Mouse (Mus musculus): Measurements from ENCODE around the gene Lhfp. TPM values are rescaled to one million over a fixed set of nuclear protein-coding genes. Genes with fewer than 3 reads are reported as not detected.

The Lhfp gene
- polyA plus RNA-seq, 1 experiment from 2014 or later: 49.8 TPM

DNA sequence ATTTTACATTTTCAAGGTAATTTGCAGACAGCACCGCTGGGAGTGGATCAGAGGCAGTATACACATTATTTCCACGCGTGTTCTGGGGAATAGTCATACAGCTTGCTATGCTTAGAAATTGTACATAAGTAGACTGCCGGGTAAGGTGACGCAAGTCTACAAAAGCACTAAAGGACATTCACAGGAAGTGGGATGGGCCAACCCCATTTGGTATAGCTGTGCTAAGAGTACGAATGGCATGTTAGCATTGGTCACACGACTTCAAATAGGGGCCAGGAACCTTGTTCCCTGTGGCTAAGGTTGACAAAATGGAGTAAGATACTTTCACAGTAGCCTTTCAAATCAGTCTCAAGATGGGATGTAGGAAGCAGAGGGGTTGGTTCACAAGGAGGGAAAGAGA is 4.4 kb upstream of the Lhfp start:
- Histone ChIP-seq H3K27me3 (ENCODE audit: control insufficient read depth, insufficient read depth, low read length) (no peaks in the 10 kb centered on the region; the same call in 1 of the 2 replicates), H3K4me1 (ENCODE audit: control insufficient read depth, insufficient read depth, low read length) (peaks cover 3% of the 10 kb centered on the region; the same call in 1 of the 2 replicates), H3K27ac (ENCODE audit: low read depth, low read length) (no peak overlapping the region), H3K4me2 (no peak overlapping the region), H3K9me3 (ENCODE audit: control insufficient read depth, low read length) (no peaks in the 10 kb centered on the region), H3K36me3 (ENCODE audit: control insufficient read depth, insufficient read depth, low read length) (no peaks in the 10 kb centered on the region), H3K4me3 (ENCODE audit: low read depth, low read length) (no peak overlapping the region), H3K9ac (ENCODE audit: low read length) (no peak overlapping the region)
- DNase-seq (ENCODE audit: low spot score, missing footprints) (no peak), ATAC-seq (ENCODE audit: low FRiP score) (no peak)
- 89% methylated on average over 7 of the region's 7 CpGs for WGBS

DNA sequence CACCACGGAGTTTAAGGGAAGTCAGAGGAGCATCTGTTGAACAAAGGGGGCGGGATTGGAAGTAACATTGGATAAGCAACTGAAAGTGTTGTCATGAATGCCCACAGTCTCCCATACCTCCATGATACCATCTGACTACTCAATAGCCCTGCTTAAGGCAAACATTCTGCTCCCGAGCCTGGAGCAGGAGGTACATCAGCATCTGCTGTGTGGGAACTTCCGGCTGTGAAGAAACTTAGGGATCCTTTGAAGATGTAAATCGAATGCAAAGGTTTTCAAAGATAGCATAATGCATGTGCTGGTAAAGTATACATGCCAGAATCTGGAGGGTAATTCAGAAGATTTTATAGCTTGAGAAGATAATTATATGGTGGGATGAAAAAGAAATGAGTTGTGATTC is 2.4 kb upstream of the Lhfp start:
- no peaks in the 10 kb centered on the region for H3K9me3 ChIP-seq (ENCODE audit: control insufficient read depth, low read length)
- H3K4me2 ChIP-seq: no peak overlapping the region
- H3K27me3 ChIP-seq (ENCODE audit: control insufficient read depth, insufficient read depth, low read length): no peaks in the 10 kb centered on the region; the same call in 1 of the 2 replicates
- H3K36me3 ChIP-seq (ENCODE audit: control insufficient read depth, insufficient read depth, low read length): no peaks in the 10 kb centered on the region
- H3K27ac ChIP-seq (ENCODE audit: low read depth, low read length): no peak overlapping the region
- no peak for DNase-seq (ENCODE audit: low spot score, missing footprints)
- no peak overlapping the region for H3K9ac ChIP-seq (ENCODE audit: low read length)
- H3K4me1 ChIP-seq (ENCODE audit: control insufficient read depth, insufficient read depth, low read length): peaks cover 9% of the 10 kb centered on the region
- H3K4me3 ChIP-seq (ENCODE audit: low read depth, low read length): no peak overlapping the region
- no peak for ATAC-seq (ENCODE audit: low FRiP score)
- 78% methylated on average over 5 of the region's 5 CpGs for WGBS

DNA sequence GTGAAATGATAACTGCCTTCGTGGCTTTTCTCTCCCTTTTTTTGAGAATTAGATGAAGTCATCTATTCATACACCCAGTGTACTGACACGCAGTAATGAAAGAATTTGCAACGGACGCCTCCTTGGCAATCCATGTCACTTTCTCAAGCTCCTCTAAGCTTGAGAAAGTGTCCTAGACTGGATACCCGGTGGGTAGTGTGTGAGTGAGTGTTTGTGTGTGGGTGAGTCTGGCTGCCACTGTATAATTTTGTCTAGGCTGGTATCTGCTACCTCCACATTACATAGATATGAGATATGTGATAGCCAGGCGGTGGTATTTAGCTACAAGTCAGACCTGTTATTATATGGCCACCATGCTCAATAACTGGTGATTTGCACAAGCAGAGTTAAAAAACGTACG is 1.6 kb upstream of the Lhfp start:
- H3K9me3 ChIP-seq (ENCODE audit: control insufficient read depth, low read length): no peaks in the 10 kb centered on the region
- H3K4me2 ChIP-seq: no peak overlapping the region
- WGBS: 80% methylated on average over 8 of the region's 8 CpGs
- ATAC-seq (ENCODE audit: low FRiP score) (no peak), DNase-seq (ENCODE audit: low spot score, missing footprints) (no peak)
- no peak overlapping the region for H3K27ac ChIP-seq (ENCODE audit: low read depth, low read length)
- no peak overlapping the region for H3K9ac ChIP-seq (ENCODE audit: low read length)
- no peaks in the 10 kb centered on the region; the same call in 1 of the 2 replicates for H3K27me3 ChIP-seq (ENCODE audit: control insufficient read depth, insufficient read depth, low read length)
- H3K4me1 ChIP-seq (ENCODE audit: control insufficient read depth, insufficient read depth, low read length): peaks cover 9% of the 10 kb centered on the region
- H3K36me3 ChIP-seq (ENCODE audit: control insufficient read depth, insufficient read depth, low read length): no peaks in the 10 kb centered on the region
- H3K4me3 ChIP-seq (ENCODE audit: low read depth, low read length): no peak overlapping the region

- peaks cover 9% of the 10 kb centered on the region for H3K4me1 ChIP-seq (ENCODE audit: control insufficient read depth, insufficient read depth, low read length)
- no peaks in the 10 kb centered on the region; the same call in 1 of the 2 replicates for H3K27me3 ChIP-seq (ENCODE audit: control insufficient read depth, insufficient read depth, low read length)
- H3K27ac ChIP-seq (ENCODE audit: low read depth, low read length): peak overlapping the region; percentile 41; the same call in 1 of the 2 replicates
- ATAC-seq (ENCODE audit: low FRiP score) (no peak; the same call in 1 of the 2 replicates), DNase-seq (ENCODE audit: low spot score, missing footprints) (peak; percentile 95)
- 6% methylated on average over 17 of the region's 17 CpGs for WGBS
- H3K4me2 ChIP-seq: peak overlapping the region; percentile 83
- H3K36me3 ChIP-seq (ENCODE audit: control insufficient read depth, insufficient read depth, low read length): no peaks in the 10 kb centered on the region
- peak overlapping the region; percentile 72 for H3K4me3 ChIP-seq (ENCODE audit: low read depth, low read length)
- H3K9me3 ChIP-seq (ENCODE audit: control insufficient read depth, low read length): no peaks in the 10 kb centered on the region
- H3K9ac ChIP-seq (ENCODE audit: low read length): peak overlapping the region; percentile 88
Measured at GRCm38 (mm10) chr3:53040593-53041410, 526 bp upstream of the Lhfp start.

DNA sequence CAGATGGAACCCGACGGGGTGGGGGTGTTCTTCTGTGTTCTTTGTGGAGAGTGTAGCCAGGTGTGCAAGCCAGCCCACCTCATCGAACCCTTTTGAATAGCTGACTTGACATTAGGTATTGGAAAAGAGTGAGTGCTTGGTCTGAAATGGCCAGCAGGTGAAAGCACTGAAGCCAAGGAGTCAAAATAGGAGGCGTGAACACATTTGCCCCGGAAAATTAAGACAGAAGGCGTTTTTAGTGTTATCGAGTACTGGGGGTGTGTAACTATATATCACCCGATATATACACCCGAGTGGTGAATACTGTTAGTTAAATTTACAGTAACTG is 876 bp downstream of the Lhfp start:
- no peak overlapping the region for H3K27ac ChIP-seq (ENCODE audit: low read depth, low read length)
- ATAC-seq (ENCODE audit: low FRiP score): no peak
- WGBS: 32% methylated on average over 9 of the region's 9 CpGs

DNA sequence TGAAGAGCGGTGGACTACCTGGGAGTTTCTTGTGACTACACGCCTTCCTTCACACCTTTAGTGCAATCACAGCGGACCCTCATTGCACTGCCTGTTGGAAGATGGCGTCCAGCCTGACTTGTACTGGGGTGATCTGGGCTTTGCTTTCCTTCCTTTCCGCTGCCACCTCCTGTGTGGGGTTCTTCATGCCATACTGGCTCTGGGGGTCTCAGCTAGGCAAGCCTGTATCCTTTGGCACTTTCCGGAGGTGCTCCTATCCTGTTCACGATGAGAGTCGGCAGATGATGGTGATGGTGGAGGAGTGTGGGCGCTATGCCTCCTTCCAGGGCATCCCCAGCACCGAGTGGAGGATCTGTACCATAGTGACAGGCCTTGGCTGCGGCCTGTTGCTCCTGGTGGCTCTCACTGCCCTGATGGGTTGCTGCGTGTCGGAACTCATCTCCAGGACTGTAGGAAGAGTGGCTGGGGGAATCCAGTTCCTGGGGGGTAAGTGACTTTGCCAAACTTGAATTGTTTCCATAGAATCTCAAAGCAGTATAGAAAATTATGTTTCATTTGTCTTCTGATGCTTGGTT is 2.0 kb downstream of the Lhfp start:
- H3K4me3 ChIP-seq (ENCODE audit: low read depth, low read length): no peak overlapping the region
- peaks cover 9% of the 10 kb centered on the region for H3K4me1 ChIP-seq (ENCODE audit: control insufficient read depth, insufficient read depth, low read length)
- no peaks in the 10 kb centered on the region; the same call in 1 of the 2 replicates for H3K27me3 ChIP-seq (ENCODE audit: control insufficient read depth, insufficient read depth, low read length)
- no peaks in the 10 kb centered on the region for H3K9me3 ChIP-seq (ENCODE audit: control insufficient read depth, low read length)
- no peak overlapping the region for H3K4me2 ChIP-seq
- no peak for DNase-seq (ENCODE audit: low spot score, missing footprints)
- no peak overlapping the region for H3K27ac ChIP-seq (ENCODE audit: low read depth, low read length)
- H3K36me3 ChIP-seq (ENCODE audit: control insufficient read depth, insufficient read depth, low read length): no peaks in the 10 kb centered on the region
- H3K9ac ChIP-seq (ENCODE audit: low read length): no peak overlapping the region
- no peak for ATAC-seq (ENCODE audit: low FRiP score)
- 94% methylated on average over 13 of the region's 13 CpGs for WGBS

More for the DNA sequence above, 876 bp downstream of the Lhfp start:
- no peaks in the 10 kb centered on the region for H3K9me3 ChIP-seq (ENCODE audit: control insufficient read depth, low read length)
- H3K4me2 ChIP-seq: peak overlapping the region; percentile 83
- H3K27me3 ChIP-seq (ENCODE audit: control insufficient read depth, insufficient read depth, low read length): no peaks in the 10 kb centered on the region; the same call in 1 of the 2 replicates
- H3K4me1 ChIP-seq (ENCODE audit: control insufficient read depth, insufficient read depth, low read length): peaks cover 9% of the 10 kb centered on the region
- no peaks in the 10 kb centered on the region for H3K36me3 ChIP-seq (ENCODE audit: control insufficient read depth, insufficient read depth, low read length)
- H3K4me3 ChIP-seq (ENCODE audit: low read depth, low read length): peak overlapping the region; percentile 72
- DNase-seq (ENCODE audit: low spot score, missing footprints): peak; percentile 94
- H3K9ac ChIP-seq (ENCODE audit: low read length): peak overlapping the region; percentile 88

DNA sequence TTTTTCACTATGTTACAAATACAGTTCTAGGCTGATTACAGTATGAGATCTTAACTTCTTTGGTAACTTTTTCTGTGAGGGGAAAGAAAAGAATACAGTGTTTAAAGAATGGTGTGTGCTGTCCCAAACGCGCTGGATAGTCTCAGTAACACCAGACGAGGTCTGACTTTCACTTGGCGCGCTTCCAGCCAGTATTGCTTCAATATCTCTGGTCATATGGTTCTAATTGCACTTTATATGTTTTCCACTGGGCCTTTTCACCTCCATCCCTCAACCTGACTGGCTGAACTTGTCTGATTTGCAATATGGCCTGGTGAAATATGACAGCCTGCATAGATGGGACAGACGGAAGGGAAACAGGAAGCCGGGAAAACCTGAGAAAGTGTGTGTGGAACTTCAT is 2.9 kb downstream of the Lhfp start:
- Histone ChIP-seq H3K27ac (ENCODE audit: low read depth, low read length) (no peak overlapping the region), H3K36me3 (ENCODE audit: control insufficient read depth, insufficient read depth, low read length) (no peaks in the 10 kb centered on the region), H3K9ac (ENCODE audit: low read length) (peak overlapping the region; percentile 20; the same call in 1 of the 2 replicates), H3K4me2 (peak overlapping the region; percentile 25; the same call in 1 of the 2 replicates), H3K4me3 (ENCODE audit: low read depth, low read length) (no peak overlapping the region), H3K9me3 (ENCODE audit: control insufficient read depth, low read length) (no peaks in the 10 kb centered on the region), H3K4me1 (ENCODE audit: control insufficient read depth, insufficient read depth, low read length) (peaks cover 9% of the 10 kb centered on the region), H3K27me3 (ENCODE audit: control insufficient read depth, insufficient read depth, low read length) (no peaks in the 10 kb centered on the region; the same call in 1 of the 2 replicates)
- WGBS: 79% methylated on average over 7 of the region's 7 CpGs
- ATAC-seq (ENCODE audit: low FRiP score) (no peak), DNase-seq (ENCODE audit: low spot score, missing footprints) (no peak)

GRCm38 (mm10) chr3:53044682-53045299 is 3.5 kb downstream of the Lhfp start:
- no peaks in the 10 kb centered on the region for H3K36me3 ChIP-seq (ENCODE audit: control insufficient read depth, insufficient read depth, low read length)
- H3K4me2 ChIP-seq: peak overlapping the region; percentile 25; the same call in 1 of the 2 replicates
- peak; percentile 81 for DNase-seq (ENCODE audit: low spot score, missing footprints)
- H3K9ac ChIP-seq (ENCODE audit: low read length): peak overlapping the region; percentile 20; the same call in 1 of the 2 replicates
- no peaks in the 10 kb centered on the region; the same call in 1 of the 2 replicates for H3K27me3 ChIP-seq (ENCODE audit: control insufficient read depth, insufficient read depth, low read length)
- 79% methylated on average over 11 of the region's 11 CpGs for WGBS
- ATAC-seq (ENCODE audit: low FRiP score): no peak
- no peak overlapping the region for H3K27ac ChIP-seq (ENCODE audit: low read depth, low read length)
- H3K9me3 ChIP-seq (ENCODE audit: control insufficient read depth, low read length): no peaks in the 10 kb centered on the region
- H3K4me3 ChIP-seq (ENCODE audit: low read depth, low read length): no peak overlapping the region
- peaks cover 9% of the 10 kb centered on the region for H3K4me1 ChIP-seq (ENCODE audit: control insufficient read depth, insufficient read depth, low read length)

DNA sequence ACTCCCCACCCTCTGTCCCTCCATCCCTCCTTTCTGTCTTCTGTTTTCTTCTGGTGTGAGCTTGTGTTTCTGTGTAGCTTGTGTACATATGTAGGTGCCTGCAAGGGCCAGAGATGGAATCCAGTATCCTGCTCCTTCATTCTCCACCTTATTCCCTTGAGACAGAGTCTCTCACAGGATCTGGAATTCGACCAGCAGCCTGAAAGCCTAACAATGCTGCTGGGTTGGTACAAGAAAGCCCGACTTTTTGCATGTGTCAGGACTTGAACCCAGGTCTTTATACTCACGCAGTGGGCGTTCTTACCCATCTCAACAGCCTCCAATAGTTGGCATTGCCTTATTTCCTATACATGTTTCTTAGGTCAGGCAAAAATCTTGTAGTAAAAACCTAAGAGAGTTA is 4.4 kb downstream of the Lhfp start:
- Histone ChIP-seq H3K27ac (ENCODE audit: low read depth, low read length) (no peak overlapping the region), H3K9me3 (ENCODE audit: control insufficient read depth, low read length) (no peaks in the 10 kb centered on the region), H3K27me3 (ENCODE audit: control insufficient read depth, insufficient read depth, low read length) (no peaks in the 10 kb centered on the region), H3K4me2 (no peak overlapping the region), H3K4me1 (ENCODE audit: control insufficient read depth, insufficient read depth, low read length) (peaks cover 9% of the 10 kb centered on the region), H3K9ac (ENCODE audit: low read length) (no peak overlapping the region), H3K36me3 (ENCODE audit: control insufficient read depth, insufficient read depth, low read length) (no peaks in the 10 kb centered on the region), H3K4me3 (ENCODE audit: low read depth, low read length) (no peak overlapping the region)
- ATAC-seq (ENCODE audit: low FRiP score): no peak
- 84% methylated on average over 4 of the region's 4 CpGs for WGBS
- DNase-seq (ENCODE audit: low spot score, missing footprints): no peak

Data from midbrain, embryonic 11.5 days (tissue).